Mouse (Mus musculus) embryonic facial prominence, embryonic 13.5 days (tissue): ENCODE data around the gene St6galnac3. TPM values are rescaled to one million over a fixed set of nuclear protein-coding genes. Genes with fewer than 3 reads are reported as not detected.

Experiments used
- ATAC-seq: fragments of 200-750 bp; cut with Nextera tagmentation; 2 replicates; pipeline ENCODE4 v1.8.0; 2017; ENCODE audit warnings: low read depth; ENCODE audit not compliant: insufficient number of reproducible peaks, insufficient read depth, low FRiP score, low TSS enrichment
- H3K27ac ChIP-seq: fragments of 300-500 bp; sonication (generic); 2 replicates; pipeline ENCODE4 v1.5.1; 2015; ENCODE audit warnings: moderate library complexity, mild to moderate bottlenecking, inconsistent platforms
- H3K27me3 ChIP-seq: fragments of 300-500 bp; sonication (generic); 2 replicates; pipeline ENCODE4 v1.6.1; 2015; ENCODE audit warnings: mild to moderate bottlenecking, inconsistent platforms
- H3K36me3 ChIP-seq: fragments of 300-500 bp; sonication (generic); 2 replicates; pipeline ENCODE4 v1.6.1; 2015; ENCODE audit warnings: mild to moderate bottlenecking, inconsistent platforms
- H3K4me1 ChIP-seq: fragments of 300-500 bp; sonication (generic); 2 replicates; pipeline ENCODE4 v1.6.1; 2015; ENCODE audit warnings: inconsistent platforms
- H3K4me2 ChIP-seq: fragments of 300-500 bp; sonication (generic); 2 replicates; pipeline ENCODE4 v1.6.1; 2015; ENCODE audit warnings: moderate library complexity, mild to moderate bottlenecking, inconsistent platforms
- H3K4me3 ChIP-seq: fragments of 300-500 bp; sonication (generic); 2 replicates; pipeline ENCODE4 v1.5.1; 2015; ENCODE audit warnings: mild to moderate bottlenecking, inconsistent platforms
- H3K9ac ChIP-seq: fragments of 300-500 bp; sonication (generic); 2 replicates; pipeline ENCODE4 v1.6.1; 2015; ENCODE audit warnings: mild to moderate bottlenecking, inconsistent platforms
- H3K9me3 ChIP-seq: fragments of 300-500 bp; sonication (generic); 2 replicates; pipeline ENCODE4 v1.6.1; 2016; ENCODE audit warnings: inconsistent platforms
- WGBS: fragments of 180-500 bp; shearing (Covaris S2); methylation state at CpG from one replicate; pipeline ENCODE4 v1.1.7; 2015; ENCODE audit warnings: mixed read lengths; 5-methylcytosine and 5-hydroxymethylcytosine counted together
- polyA plus RNA-seq: library from polyadenylated mRNA; unstranded; fragments of >200 nt; fragmentation: Nextera tagmentation; extraction: Ambion mirVana; gene quantifications from 2 replicates; pipeline ENCODE4 v1.2.1, GENCODE M21; 2015

Gene St6galnac3
- polyA plus RNA-seq, 1 experiment from 2014 or later, result 60.3 TPM

DNA sequence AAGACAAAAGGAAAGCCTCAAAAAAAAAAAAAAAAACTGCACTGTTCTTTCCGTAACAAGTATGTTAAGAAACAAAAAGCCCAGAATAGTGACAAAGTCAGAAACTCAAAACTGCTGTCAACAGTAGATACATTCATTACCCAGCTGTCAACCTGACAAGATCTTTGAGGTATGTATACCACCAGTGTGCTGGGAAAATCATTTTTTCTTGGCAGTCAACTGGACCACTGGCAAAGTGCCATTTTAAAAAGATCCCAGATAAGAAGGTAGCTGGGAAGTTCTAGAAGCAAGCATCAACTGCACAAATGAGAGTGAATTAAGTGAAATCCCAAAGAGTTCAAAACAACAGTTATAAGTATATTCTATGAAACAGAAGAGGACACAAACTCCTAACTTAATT is 452.7 kb downstream of the St6galnac3 start:
- 66% methylated on average over 1 of the region's 1 CpGs for WGBS
- Histone ChIP-seq H3K36me3 (no peaks in the 10 kb centered on the region), H3K27ac (no peak overlapping the region), H3K4me2 (no peak overlapping the region), H3K9me3 (peaks cover 12% of the 10 kb centered on the region; the same call in 1 of the 2 replicates), H3K9ac (no peak overlapping the region), H3K27me3 (no peaks in the 10 kb centered on the region), H3K4me1 (peaks cover 13% of the 10 kb centered on the region), H3K4me3 (no peak overlapping the region)
- ATAC-seq, result no peak

- Histone ChIP-seq H3K27ac (no peak overlapping the region), H3K4me1 (peaks cover 3% of the 10 kb centered on the region; the same call in 1 of the 2 replicates), H3K36me3 (no peaks in the 10 kb centered on the region), H3K9ac (no peak overlapping the region), H3K4me3 (no peak overlapping the region), H3K27me3 (no peaks in the 10 kb centered on the region), H3K4me2 (no peak overlapping the region), H3K9me3 (no peaks in the 10 kb centered on the region)
- no peak for ATAC-seq
- 54% methylated on average over 8 of the region's 8 CpGs for WGBS
These were observed 457.6 kb downstream of the St6galnac3 start for GRCm38 (mm10) chr3:153267397-153267796.

- Histone ChIP-seq H3K9me3 (no peaks in the 10 kb centered on the region), H3K27me3 (no peaks in the 10 kb centered on the region), H3K4me2 (no peak overlapping the region), H3K9ac (no peak overlapping the region), H3K4me1 (peaks cover 25% of the 10 kb centered on the region), H3K4me3 (no peak overlapping the region), H3K36me3 (no peaks in the 10 kb centered on the region), H3K27ac (no peak overlapping the region)
- WGBS, result 72% methylated on average over 5 of the region's 5 CpGs
- no peak for ATAC-seq
These were observed 463.0 kb downstream of the St6galnac3 start for GRCm38 (mm10) chr3:153261985-153262384.

DNA sequence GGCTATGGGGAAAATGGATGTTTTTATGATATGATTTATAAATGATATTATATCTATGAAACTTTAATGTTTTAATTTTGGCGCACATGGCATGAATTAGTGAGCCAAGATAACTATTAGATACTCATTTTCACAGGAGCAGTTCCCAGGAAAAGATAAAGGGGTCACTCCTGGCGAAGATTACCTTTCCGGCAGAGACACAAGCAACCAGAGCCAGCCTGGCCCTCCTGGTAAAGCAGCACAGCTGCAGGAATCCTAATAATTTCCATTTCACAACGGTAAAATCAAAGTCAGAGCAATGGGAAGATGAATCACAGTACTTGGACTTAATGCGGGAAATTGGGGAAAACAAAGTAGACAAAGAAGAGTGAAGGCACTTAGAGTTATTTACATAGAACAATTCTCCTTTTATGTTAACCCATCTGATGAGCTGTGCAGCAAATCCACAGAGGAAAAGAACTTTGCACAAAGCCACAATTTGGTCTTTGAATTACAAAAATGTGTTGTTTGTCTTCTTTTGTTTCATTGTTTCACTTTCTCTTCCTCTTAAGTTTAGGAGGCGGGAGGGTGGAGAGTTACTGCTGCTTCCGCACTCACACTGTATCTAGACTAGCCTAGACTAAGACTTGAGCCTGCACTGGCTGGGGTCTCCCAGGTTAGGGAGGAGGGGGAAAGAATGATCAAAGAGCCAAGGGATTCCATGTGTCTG is 464.6 kb downstream of the St6galnac3 start:
- H3K4me2 ChIP-seq, result no peak overlapping the region
- ATAC-seq, result no peak
- WGBS, result 50% methylated on average over 7 of the region's 7 CpGs

DNA sequence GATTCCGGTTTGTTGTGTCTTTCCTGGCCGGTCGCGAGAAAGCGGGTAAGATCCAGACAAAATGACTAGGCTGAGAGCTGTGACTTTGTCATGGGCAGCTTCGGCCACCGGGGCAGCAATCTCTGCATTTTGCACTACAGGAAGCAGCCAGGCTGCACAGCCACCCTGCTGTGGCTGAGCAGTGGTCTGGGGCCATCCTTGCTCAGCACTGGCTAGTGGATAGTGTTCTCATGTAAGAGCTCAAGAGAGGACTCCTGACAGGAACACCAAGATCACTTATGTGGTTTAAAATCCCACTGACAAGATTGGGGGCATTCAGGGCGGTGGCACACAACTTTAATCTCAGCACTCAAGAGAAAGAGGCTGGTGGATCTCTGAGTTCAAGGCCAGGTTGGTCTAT is 469.1 kb downstream of the St6galnac3 start:
- no peak overlapping the region for H3K4me2 ChIP-seq
- H3K27me3 ChIP-seq, result no peaks in the 10 kb centered on the region
- no peaks in the 10 kb centered on the region for H3K36me3 ChIP-seq
- WGBS, result 90% methylated on average over 8 of the region's 8 CpGs
- H3K4me3 ChIP-seq, result no peak overlapping the region
- H3K9me3 ChIP-seq, result no peaks in the 10 kb centered on the region
- H3K27ac ChIP-seq, result no peak overlapping the region
- H3K4me1 ChIP-seq, result peaks cover 8% of the 10 kb centered on the region
- no peak overlapping the region for H3K9ac ChIP-seq
- ATAC-seq, result no peak

More for the DNA sequence above, 464.6 kb downstream of the St6galnac3 start:
- no peaks in the 10 kb centered on the region for H3K27me3 ChIP-seq
- H3K4me3 ChIP-seq, result no peak overlapping the region
- no peaks in the 10 kb centered on the region for H3K36me3 ChIP-seq
- H3K27ac ChIP-seq, result no peak overlapping the region
- no peak overlapping the region for H3K9ac ChIP-seq
- H3K9me3 ChIP-seq, result no peaks in the 10 kb centered on the region
- peaks cover 25% of the 10 kb centered on the region for H3K4me1 ChIP-seq

DNA sequence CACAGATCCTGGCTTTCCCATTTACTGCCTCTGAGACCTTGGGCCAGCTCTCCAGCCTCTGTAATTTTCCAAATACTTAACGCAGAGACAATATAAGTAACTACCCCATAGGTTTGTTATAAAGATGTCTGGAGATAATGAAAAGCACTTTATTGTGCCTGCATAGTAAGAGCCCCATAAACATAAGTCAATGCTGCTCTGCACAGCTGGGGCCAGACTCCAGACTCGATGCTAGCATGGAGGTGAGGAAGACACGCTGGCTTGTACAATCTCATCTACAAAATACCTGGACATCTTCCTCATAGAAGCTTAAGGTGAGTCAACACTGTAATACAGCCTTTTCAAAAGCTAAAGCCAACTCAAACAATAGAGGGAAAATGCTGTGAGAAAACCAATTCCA is 473.3 kb downstream of the St6galnac3 start:
- no peaks in the 10 kb centered on the region for H3K36me3 ChIP-seq
- H3K4me3 ChIP-seq, result no peak overlapping the region
- WGBS, result 90% methylated on average over 3 of the region's 3 CpGs
- ATAC-seq, result no peak
- H3K4me1 ChIP-seq, result peaks cover 20% of the 10 kb centered on the region
- no peak overlapping the region for H3K4me2 ChIP-seq
- no peaks in the 10 kb centered on the region for H3K9me3 ChIP-seq
- H3K27ac ChIP-seq, result no peak overlapping the region
- no peaks in the 10 kb centered on the region for H3K27me3 ChIP-seq
- H3K9ac ChIP-seq, result no peak overlapping the region

- Histone ChIP-seq H3K9ac (no peak overlapping the region), H3K9me3 (no peaks in the 10 kb centered on the region), H3K36me3 (no peaks in the 10 kb centered on the region), H3K4me2 (no peak overlapping the region), H3K27me3 (no peaks in the 10 kb centered on the region), H3K4me3 (no peak overlapping the region), H3K4me1 (peaks cover 29% of the 10 kb centered on the region), H3K27ac (no peak overlapping the region)
- 56% methylated on average over 9 of the region's 9 CpGs for WGBS
- 0 out of 2 replicates have a peak, but pooled peaks have one; percentile 15 for ATAC-seq
These were observed 474.2 kb downstream of the St6galnac3 start for GRCm38 (mm10) chr3:153250598-153251257.

- H3K4me2 ChIP-seq, result no peak overlapping the region
- no peak overlapping the region for H3K9ac ChIP-seq
- 89% methylated on average over 2 of the region's 2 CpGs for WGBS
- no peak for ATAC-seq
- peaks cover 29% of the 10 kb centered on the region for H3K4me1 ChIP-seq
- H3K4me3 ChIP-seq, result no peak overlapping the region
- H3K9me3 ChIP-seq, result no peaks in the 10 kb centered on the region
- H3K27ac ChIP-seq, result no peak overlapping the region
- H3K27me3 ChIP-seq, result no peaks in the 10 kb centered on the region
- H3K36me3 ChIP-seq, result no peaks in the 10 kb centered on the region
These were observed 476.1 kb downstream of the St6galnac3 start for GRCm38 (mm10) chr3:153248866-153249265.

DNA sequence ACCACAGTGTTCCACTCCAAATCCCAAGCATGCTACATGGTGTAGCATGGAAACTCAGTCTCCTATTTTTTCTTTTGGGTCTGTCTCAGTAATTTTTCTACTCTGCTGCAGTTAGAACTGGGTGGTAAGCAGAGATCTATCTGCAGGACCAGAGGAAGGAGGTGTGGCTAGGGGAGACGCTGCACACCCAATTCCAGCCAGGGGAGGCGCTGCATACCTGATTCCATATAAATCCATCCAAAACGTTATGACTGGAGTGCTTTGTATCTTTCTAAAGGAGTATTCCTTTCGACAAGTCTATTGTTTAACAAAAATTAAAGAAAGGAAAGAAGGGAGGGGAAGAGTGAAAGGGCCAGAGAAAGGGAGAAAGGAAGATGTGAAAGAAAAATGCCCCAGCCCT is 476.9 kb downstream of the St6galnac3 start:
- H3K27me3 ChIP-seq, result no peaks in the 10 kb centered on the region
- H3K27ac ChIP-seq, result peak overlapping the region; percentile 34; the same call in 1 of the 2 replicates
- H3K4me3 ChIP-seq, result no peak overlapping the region
- H3K4me2 ChIP-seq, result no peak overlapping the region
- no peaks in the 10 kb centered on the region for H3K36me3 ChIP-seq
- no peak overlapping the region for H3K9ac ChIP-seq
- WGBS, result 41% methylated on average over 4 of the region's 4 CpGs
- H3K9me3 ChIP-seq, result no peaks in the 10 kb centered on the region
- peaks cover 32% of the 10 kb centered on the region for H3K4me1 ChIP-seq
- ATAC-seq, result no peak

- 34% methylated on average over 5 of the region's 5 CpGs for WGBS
- no peak overlapping the region for H3K4me3 ChIP-seq
- no peak for ATAC-seq
- no peaks in the 10 kb centered on the region for H3K27me3 ChIP-seq
- H3K9ac ChIP-seq, result no peak overlapping the region
- no peaks in the 10 kb centered on the region for H3K36me3 ChIP-seq
- no peak overlapping the region for H3K27ac ChIP-seq
- peaks cover 39% of the 10 kb centered on the region for H3K4me1 ChIP-seq
- H3K4me2 ChIP-seq, result no peak overlapping the region
- H3K9me3 ChIP-seq, result no peaks in the 10 kb centered on the region
These were observed 482.4 kb downstream of the St6galnac3 start for GRCm38 (mm10) chr3:153242524-153242923.

DNA sequence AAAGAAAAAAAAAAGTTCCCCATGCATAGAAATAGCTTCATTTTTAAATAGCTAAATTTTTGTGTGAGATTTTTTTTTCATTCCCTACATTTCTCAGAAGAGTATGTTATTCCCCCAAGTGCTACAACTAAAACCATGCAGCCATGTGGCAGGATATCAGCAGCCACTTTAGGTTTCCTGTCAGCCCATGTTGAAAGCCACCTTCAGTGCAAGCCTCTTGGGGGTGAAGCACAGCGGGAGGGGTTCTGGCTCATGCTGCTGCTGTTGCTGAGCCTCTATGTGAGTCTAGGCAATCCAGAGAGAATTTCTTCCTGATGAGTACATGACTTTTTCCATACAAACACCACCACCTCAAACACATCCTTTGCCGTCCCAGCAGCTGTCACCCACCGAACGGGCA is 483.8 kb downstream of the St6galnac3 start:
- no peak overlapping the region for H3K27ac ChIP-seq
- no peak overlapping the region for H3K4me3 ChIP-seq
- no peaks in the 10 kb centered on the region for H3K27me3 ChIP-seq
- no peaks in the 10 kb centered on the region for H3K9me3 ChIP-seq
- no peak overlapping the region for H3K9ac ChIP-seq
- peaks cover 28% of the 10 kb centered on the region for H3K4me1 ChIP-seq
- 75% methylated on average over 4 of the region's 4 CpGs for WGBS
- H3K4me2 ChIP-seq, result no peak overlapping the region
- ATAC-seq, result no peak
- no peaks in the 10 kb centered on the region for H3K36me3 ChIP-seq

GRCm38 (mm10) chr3:153240366-153240765 is 484.6 kb downstream of the St6galnac3 start:
- ATAC-seq, result no peak
- Histone ChIP-seq H3K4me2 (no peak overlapping the region), H3K4me1 (peaks cover 25% of the 10 kb centered on the region), H3K4me3 (no peak overlapping the region), H3K27ac (no peak overlapping the region), H3K9ac (no peak overlapping the region), H3K9me3 (no peaks in the 10 kb centered on the region), H3K27me3 (no peaks in the 10 kb centered on the region), H3K36me3 (no peaks in the 10 kb centered on the region)
- 35% methylated on average over 4 of the region's 4 CpGs for WGBS
